Mouse (Mus musculus) G1E (cell line): ENCODE measurements at regions not wholly inside any gene's neighbourhood (a gene's known extent, or its start where the extent isn't known, plus 50 kb on each side); places are given as distances from the start of the nearest gene placed in this dataset.

Experiments
- CTCF ChIP-seq: IDR thresholded peaks from 2 replicates; pipeline ENCODE4 v1.5.1; 2012; ENCODE audit warnings: low read depth, low read length, inconsistent platforms, mixed read lengths
- GATA1 ChIP-seq: IDR thresholded peaks from 2 replicates; pipeline ENCODE4 v1.6.1; 2012; ENCODE audit warnings: borderline replicate concordance, low read length, inconsistent platforms, mixed read lengths
- POLR2AphosphoS5 ChIP-seq: IDR thresholded peaks from 2 replicates; pipeline ENCODE4 v1.6.1; 2012; ENCODE audit warnings: low read depth, low read length, inconsistent platforms; ENCODE audit not compliant: insufficient replicate concordance
- TAL1 ChIP-seq: conservative IDR thresholded peaks from 2 replicates; pipeline ENCODE4 v1.6.1; 2012; ENCODE audit warnings: low read depth, low read length, inconsistent platforms, mixed read lengths

DNA sequence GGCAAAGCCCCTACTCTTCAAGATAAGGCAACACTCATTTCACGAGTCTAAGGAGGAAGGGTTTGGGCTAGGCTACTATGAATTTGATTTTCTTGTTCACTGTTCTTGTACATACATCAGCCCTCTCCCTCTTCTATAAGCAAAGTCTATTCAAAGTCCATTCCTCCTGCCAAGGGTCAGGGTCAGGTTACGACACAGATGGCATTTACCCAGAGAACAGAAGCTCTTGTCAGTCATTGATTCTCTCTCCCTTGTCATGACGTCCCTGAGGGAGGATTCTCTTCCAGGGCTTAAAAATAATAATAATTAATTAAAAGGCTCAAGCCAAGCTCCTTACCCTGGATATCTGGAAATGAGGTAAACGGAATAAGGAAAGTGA is 222.7 kb downstream of the Rchy1 start:
- TF ChIP-seq GATA1 (no peak), CTCF (no peak), POLR2AphosphoS5 (no peak), TAL1 (no peak)
